Mouse (Mus musculus): ENCODE measurements at regions not wholly inside any gene's neighbourhood (a gene's known extent, or its start where the extent isn't known, plus 50 kb on each side); places are given as distances from the start of the nearest gene placed in this dataset.

- no peak for DNase-seq (ENCODE audit: extremely low spot score in 1 of 2, low spot score in 1 of 2)
Measured at GRCm38 (mm10) chr10:118754791-118755190, 115.2 kb downstream of the Dyrk2 start.

GRCm38 (mm10) chr10:118758825-118759471 lies 111.1 kb downstream of the Dyrk2 start:
- no peak for DNase-seq (ENCODE audit: extremely low spot score in 1 of 2, low spot score in 1 of 2)

DNA sequence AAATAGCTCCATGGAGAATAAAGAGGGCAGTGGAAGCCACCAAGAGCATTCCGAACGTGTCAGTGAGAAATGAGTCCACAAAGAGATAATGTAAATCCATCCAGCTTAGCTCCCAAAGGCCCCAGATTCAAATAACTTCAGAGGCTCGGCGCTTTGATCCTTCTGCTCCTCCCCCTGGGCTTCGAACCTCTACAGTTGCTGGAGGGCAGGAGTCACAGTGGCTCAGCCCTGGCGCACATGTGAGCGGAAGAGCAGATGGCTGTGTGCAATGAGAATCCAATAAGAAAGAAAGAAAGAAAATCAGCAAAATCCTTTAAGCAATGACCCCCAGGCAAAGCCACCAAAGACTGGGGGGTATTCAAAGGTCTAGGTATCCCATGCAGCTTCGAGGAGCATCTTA lies 109.6 kb downstream of the Dyrk2 start:
- DNase-seq (ENCODE audit: extremely low spot score in 1 of 2, low spot score in 1 of 2), result no peak

DNA sequence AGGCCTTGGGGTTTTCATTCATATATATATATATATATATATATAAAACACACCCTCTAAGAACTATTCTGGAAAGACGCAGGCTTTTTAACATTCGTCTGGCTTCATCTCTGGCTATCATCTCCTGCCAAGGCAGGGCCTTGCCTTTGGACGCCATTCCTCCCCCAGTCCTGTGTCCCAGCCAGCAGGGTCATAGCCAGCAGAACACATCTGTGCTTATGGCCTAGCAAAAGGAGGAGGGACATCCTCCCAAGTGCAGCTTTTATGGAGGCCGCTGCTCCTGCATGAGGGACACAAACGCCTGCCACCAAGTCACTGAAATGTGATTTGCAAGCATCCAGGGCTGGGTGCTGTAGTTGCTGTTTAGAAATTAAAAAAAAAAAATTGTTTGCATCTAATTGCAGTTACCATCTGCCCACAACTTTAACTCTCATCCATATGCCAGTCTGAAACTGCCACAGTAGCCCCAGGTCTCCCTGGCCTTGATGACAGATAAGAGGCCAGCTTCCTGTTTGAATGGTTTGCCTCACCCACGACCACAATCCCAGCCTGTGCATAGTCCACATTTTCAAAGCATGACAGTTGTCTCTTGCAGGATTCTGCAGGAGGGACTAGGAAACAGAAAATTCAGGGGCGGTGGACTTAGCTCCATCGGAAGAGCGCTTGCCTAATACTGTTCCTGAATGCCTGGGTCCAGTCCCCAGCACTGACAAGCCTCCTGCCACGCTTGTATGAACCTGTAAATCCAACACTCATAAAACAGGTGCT lies 108.7 kb downstream of the Dyrk2 start:
- no peak for DNase-seq (ENCODE audit: extremely low spot score in 1 of 2, low spot score in 1 of 2)

GRCm38 (mm10) chr10:118765051-118765450 lies 105.0 kb downstream of the Dyrk2 start:
- no peak for DNase-seq (ENCODE audit: extremely low spot score in 1 of 2, low spot score in 1 of 2)

- DNase-seq (ENCODE audit: extremely low spot score in 1 of 2, low spot score in 1 of 2), result no peak
Measured at GRCm38 (mm10) chr10:118765544-118766441, 104.2 kb downstream of the Dyrk2 start.

GRCm38 (mm10) chr10:118766826-118767225 lies 103.2 kb downstream of the Dyrk2 start:
- no peak for DNase-seq (ENCODE audit: extremely low spot score in 1 of 2, low spot score in 1 of 2)

DNA sequence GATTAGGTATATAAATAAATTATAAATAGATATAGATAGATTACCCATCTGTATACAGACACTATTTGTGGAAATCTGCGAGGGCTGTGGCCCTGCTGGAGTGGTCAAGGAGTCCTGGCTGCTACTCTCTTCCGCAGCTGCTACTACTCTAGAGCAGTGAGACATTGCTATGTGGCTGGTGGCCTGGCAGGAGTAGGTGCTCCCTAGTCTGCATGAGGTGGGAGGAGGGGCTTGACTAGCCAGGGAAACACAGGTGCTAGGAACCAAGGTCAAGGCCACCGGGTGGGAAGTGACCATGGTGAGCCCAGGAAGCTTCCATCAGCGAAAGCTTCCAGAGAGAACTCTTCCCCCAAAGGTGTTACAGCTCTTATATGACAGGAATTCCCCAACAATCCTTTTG lies 100.3 kb downstream of the Dyrk2 start:
- no peak for DNase-seq (ENCODE audit: extremely low spot score in 1 of 2, low spot score in 1 of 2)

GRCm38 (mm10) chr10:118778656-118779055 lies 91.4 kb downstream of the Dyrk2 start:
- DNase-seq (ENCODE audit: extremely low spot score in 1 of 2, low spot score in 1 of 2), result no peak

GRCm38 (mm10) chr10:118780831-118781569 lies 89.0 kb downstream of the Dyrk2 start:
- no peak for DNase-seq (ENCODE audit: extremely low spot score in 1 of 2, low spot score in 1 of 2)

DNA sequence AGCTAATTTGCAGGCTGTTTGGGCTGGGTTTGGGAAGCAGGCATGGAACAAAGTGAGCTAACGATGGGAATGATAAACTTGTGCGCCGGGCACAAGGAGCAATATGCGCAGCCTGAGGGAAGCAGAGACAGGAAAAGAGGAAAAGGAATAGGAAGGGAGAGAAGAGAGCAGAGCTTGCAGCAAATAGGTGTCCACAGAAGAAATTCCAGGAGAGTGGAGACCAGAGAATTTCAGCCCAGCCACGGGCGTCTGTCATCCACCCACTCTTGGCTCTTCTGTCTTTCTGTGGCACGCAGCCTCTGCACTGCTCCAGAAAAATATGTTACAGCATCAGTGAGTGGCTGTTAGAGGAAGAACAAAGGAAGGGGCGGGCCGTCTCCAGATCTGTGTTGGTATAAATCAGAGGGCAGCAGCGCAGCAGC lies 88.2 kb downstream of the Dyrk2 start:
- peak; percentile 17 to 28 for DNase-seq (ENCODE audit: extremely low spot score in 1 of 2, low spot score in 1 of 2)

GRCm38 (mm10) chr10:118782646-118783045 lies 87.4 kb downstream of the Dyrk2 start:
- no peak for DNase-seq (ENCODE audit: extremely low spot score in 1 of 2, low spot score in 1 of 2)

DNA sequence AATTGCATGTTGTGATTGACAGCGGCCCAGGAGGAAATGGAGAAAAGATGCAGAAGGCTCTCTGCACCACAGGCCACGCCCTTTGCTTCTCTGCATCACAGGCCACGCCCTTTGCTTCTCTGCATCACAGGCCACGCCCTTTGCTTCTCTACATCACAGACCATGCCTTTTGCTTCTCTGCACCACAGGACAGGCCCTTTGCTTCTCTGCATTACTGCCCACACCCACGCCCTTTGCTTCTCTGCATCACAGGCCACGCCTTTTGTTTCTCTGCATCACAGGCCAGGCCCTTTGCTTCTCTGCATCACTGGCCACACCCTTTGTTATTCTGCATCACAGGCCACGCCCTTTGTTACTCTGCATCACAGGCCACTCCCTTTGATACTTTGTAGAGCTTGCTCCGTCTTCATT lies 82.7 kb downstream of the Dyrk2 start:
- no peak for DNase-seq (ENCODE audit: extremely low spot score in 1 of 2, low spot score in 1 of 2)

DNA sequence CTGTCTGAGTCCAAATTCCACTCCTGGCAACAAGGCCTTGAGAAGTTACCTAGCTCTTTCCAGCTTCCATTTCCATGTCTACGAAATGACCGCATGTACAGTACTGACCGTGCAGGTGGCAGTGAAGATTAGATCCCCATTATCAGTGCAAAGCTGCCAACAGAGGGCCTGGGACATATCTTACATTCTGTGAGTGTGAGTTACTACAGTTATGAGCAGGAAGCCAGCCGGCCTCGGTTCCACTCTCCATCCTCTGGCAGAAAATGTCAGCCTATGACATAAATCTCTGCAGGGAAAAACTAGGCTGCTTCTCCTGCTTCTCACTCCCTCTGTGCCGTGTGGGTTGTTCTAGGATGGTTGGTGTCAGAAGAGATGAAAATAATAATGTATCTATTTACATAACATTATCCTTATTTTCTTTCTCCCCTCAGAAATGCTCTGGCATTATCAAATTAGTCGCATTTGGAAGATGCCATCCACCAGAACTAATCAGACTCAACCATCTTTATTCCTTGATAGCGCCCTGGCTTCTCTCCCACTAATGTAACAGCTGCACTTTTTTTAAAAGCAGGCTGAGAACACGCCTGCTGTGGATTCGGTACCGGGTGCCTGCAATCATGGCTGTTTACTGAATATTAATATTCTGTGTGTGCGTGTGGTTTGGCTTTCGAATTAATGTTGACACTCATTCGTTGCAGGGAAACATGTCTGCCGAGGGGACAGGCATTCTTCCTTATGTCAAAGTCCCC lies 77.5 kb downstream of the Dyrk2 start:
- DNase-seq (ENCODE audit: extremely low spot score in 1 of 2, low spot score in 1 of 2), result no peak

- no peak for DNase-seq (ENCODE audit: extremely low spot score in 1 of 2, low spot score in 1 of 2)
Measured at GRCm38 (mm10) chr10:118793794-118794193, 76.2 kb downstream of the Dyrk2 start.

GRCm38 (mm10) chr10:118794395-118795060 lies 75.5 kb downstream of the Dyrk2 start:
- DNase-seq (ENCODE audit: extremely low spot score in 1 of 2, low spot score in 1 of 2), result no peak

GRCm38 (mm10) chr10:118795061-118795407 lies 75.0 kb downstream of the Dyrk2 start:
- no peak for DNase-seq (ENCODE audit: extremely low spot score in 1 of 2, low spot score in 1 of 2)

GRCm38 (mm10) chr10:118796512-118796911 lies 73.5 kb downstream of the Dyrk2 start:
- no peak for DNase-seq (ENCODE audit: extremely low spot score in 1 of 2, low spot score in 1 of 2)

- DNase-seq (ENCODE audit: extremely low spot score in 1 of 2, low spot score in 1 of 2), result no peak
Measured at GRCm38 (mm10) chr10:118797256-118797655, 72.8 kb downstream of the Dyrk2 start.

Measured in layer of hippocampus, postnatal 25 days (tissue).